In genomic region chr9:54734639-54735252, GRCm38 (mm10) we compare ENCODE assay signal across 8 mouse cellular contexts. TPM values are rescaled to one million over a fixed set of nuclear protein-coding genes. Genes with fewer than 3 reads are reported as not detected.
DNase-seq lines count a peak whose midpoint lies in the region; ATAC-seq and TF ChIP-seq lines count a peak whose summit lies in the region.

No protein-coding gene starts in this region.

- ATAC-seq in heart, postnatal 0 days (ENCODE audit: insufficient read depth, low read depth) = no peak
- ATAC-seq in hindbrain, embryonic 11.5 days (ENCODE audit: low FRiP score) = no peak
- no peak for ATAC-seq in midbrain, embryonic 12.5 days (ENCODE audit: low FRiP score, low read depth)

- 16% methylated on average over 11 of the region's 11 CpGs for WGBS in heart, postnatal 0 days
- 17% methylated on average over 11 of the region's 11 CpGs for WGBS in bone marrow, adult 2 months
- 19% methylated on average over 11 of the region's 11 CpGs for WGBS in hindbrain, embryonic 11.5 days
- 23% methylated on average over 11 of the region's 11 CpGs for WGBS in midbrain, embryonic 12.5 days

- H3K9ac ChIP-seq in heart, postnatal 0 days (replicated peaks; ENCODE audit: low read depth, low read length) = no peak overlapping the region
- peak overlapping the region; percentile 67 for H3K9ac ChIP-seq in hindbrain, embryonic 11.5 days (ENCODE audit: low read depth, low read length)
- H3K9ac ChIP-seq in midbrain, embryonic 12.5 days (replicated peaks) = peak overlapping the region; percentile 78

- H3K27ac ChIP-seq in heart, postnatal 0 days (ENCODE audit: low read depth) = no peak overlapping the region
- no peak overlapping the region for H3K27ac ChIP-seq in bone marrow, adult 2 months (ENCODE audit: control insufficient read depth, insufficient read depth, low read depth, low read length, poor library complexity)
- no peak overlapping the region for H3K27ac ChIP-seq in hindbrain, embryonic 11.5 days (ENCODE audit: low read depth, low read length)
- H3K27ac ChIP-seq in midbrain, embryonic 12.5 days (replicated peaks) = no peak overlapping the region

- no peak for TF ChIP-seq CTCF in heart, postnatal 0 days (IDR thresholded peaks at IDR 0.05; ENCODE audit: low read depth)
- TF ChIP-seq CTCF in bone marrow, adult 2 months (IDR thresholded peaks at IDR 0.05; ENCODE audit: control insufficient read depth, insufficient read depth, low read length) = no peak

- no peak for TF ChIP-seq POLR2A in bone marrow, adult 2 months (IDR thresholded peaks at IDR 0.05; ENCODE audit: borderline replicate concordance, control insufficient read depth, low read depth, low read length)

- peak overlapping the region; percentile 63 for H3K4me2 ChIP-seq in heart, postnatal 0 days (ENCODE audit: low read depth, low read length)
- peak overlapping the region; percentile 56 for H3K4me2 ChIP-seq in hindbrain, embryonic 11.5 days (replicated peaks; ENCODE audit: low read depth, low read length)
- peak overlapping the region; percentile 81 for H3K4me2 ChIP-seq in midbrain, embryonic 12.5 days (replicated peaks)

- no peak for TF ChIP-seq EP300 in heart, postnatal 0 days (IDR thresholded peaks at IDR 0.05; ENCODE audit: low read depth)

- H3K27me3 ChIP-seq in heart, postnatal 0 days (ENCODE audit: control insufficient read depth, insufficient read depth, low read length) = no peaks in the 10 kb centered on the region
- H3K27me3 ChIP-seq in hindbrain, embryonic 11.5 days (ENCODE audit: control insufficient read depth, insufficient read depth, low read length) = no peaks in the 10 kb centered on the region
- H3K27me3 ChIP-seq in midbrain, embryonic 12.5 days = no peaks in the 10 kb centered on the region

- no peaks in the 10 kb centered on the region for H3K9me3 ChIP-seq in heart, postnatal 0 days (replicated peaks; ENCODE audit: control insufficient read depth, low read length)
- H3K9me3 ChIP-seq in hindbrain, embryonic 11.5 days (ENCODE audit: control insufficient read depth, low read length) = no peaks in the 10 kb centered on the region
- H3K9me3 ChIP-seq in midbrain, embryonic 12.5 days = no peaks in the 10 kb centered on the region

- H3K4me1 ChIP-seq in heart, postnatal 0 days (ENCODE audit: control insufficient read depth, insufficient read depth) = peaks cover 9% of the 10 kb centered on the region; the same call in 1 of the 2 replicates
- H3K4me1 ChIP-seq in bone marrow, adult 2 months (ENCODE audit: control insufficient read depth, insufficient read depth, low read length) = no peaks in the 10 kb centered on the region; the same call in 1 of the 2 replicates
- H3K4me1 ChIP-seq in hindbrain, embryonic 11.5 days (replicated peaks; ENCODE audit: control insufficient read depth, insufficient read depth, low read length) = peaks cover 4% of the 10 kb centered on the region; the same call in 1 of the 2 replicates
- peaks cover 15% of the 10 kb centered on the region for H3K4me1 ChIP-seq in midbrain, embryonic 12.5 days

- peak overlapping the region; percentile 75 for H3K4me3 ChIP-seq in heart, postnatal 0 days (ENCODE audit: low read depth, low read length)
- H3K4me3 ChIP-seq in bone marrow, adult 2 months (replicated peaks; ENCODE audit: control insufficient read depth, low read depth, low read length) = peak overlapping the region; percentile 81
- H3K4me3 ChIP-seq in hindbrain, embryonic 11.5 days (ENCODE audit: low read depth, low read length) = peak overlapping the region; percentile 65
- H3K4me3 ChIP-seq in midbrain, embryonic 12.5 days = peak overlapping the region; percentile 72

- peaks cover 14% of the 10 kb centered on the region; the same call in 1 of the 2 replicates for H3K36me3 ChIP-seq in heart, postnatal 0 days (replicated peaks; ENCODE audit: control insufficient read depth, insufficient read depth, low read length)
- no peaks in the 10 kb centered on the region for H3K36me3 ChIP-seq in hindbrain, embryonic 11.5 days (ENCODE audit: control insufficient read depth, insufficient read depth, low read length)
- peaks cover 3% of the 10 kb centered on the region; the same call in 1 of the 2 replicates for H3K36me3 ChIP-seq in midbrain, embryonic 12.5 days

- no peak for DNase-seq in heart, postnatal 0 days (ENCODE audit: low spot score)
- DNase-seq in heart, adult 11 months = no peak
- no peak for DNase-seq in hindbrain, embryonic 11.5 days (ENCODE audit: low spot score)
- DNase-seq in layer of hippocampus, adult 9-10 months (ENCODE audit: low spot score) = no peak
- no peak for DNase-seq in thymus, postnatal 36 days
- no peak for DNase-seq in ovary, adult 18-20 months (ENCODE audit: low spot score)

RNA-seq across cellular contexts. Expression of gene Wdr61, which starts 0.4 kb away (rescaled TPM):
- total RNA-seq in heart, postnatal 0 days (2014; rRNA removed; ENCODE audit: low replicate concordance) = 35.1 and 65.5 TPM in 2 replicates
- 91.8 and 92.2 TPM in 2 replicates for polyA plus RNA-seq in heart, postnatal 0 days (2015; fragmentation: Nextera tagmentation; extraction: Ambion mirVana)
- 28.3 and 30.4 TPM in 2 replicates for polyA plus RNA-seq in bone marrow, adult 2 months (2011; ENCODE audit: insufficient read depth, insufficient read length, low replicate concordance, missing spikeins)
- 155 and 176 TPM in 2 replicates for polyA plus RNA-seq in hindbrain, embryonic 11.5 days (2014; fragmentation: Nextera tagmentation; extraction: Ambion mirVana)
- polyA plus RNA-seq in midbrain, embryonic 12.5 days (2016; fragmentation: Nextera tagmentation; extraction: Ambion mirVana) = 128 and 134 TPM in 2 replicates

RNA-seq across cellular contexts. Expression of gene Crabp1, which starts 29.8 kb away (rescaled TPM):
- total RNA-seq in heart, postnatal 0 days (2014; rRNA removed; ENCODE audit: low replicate concordance) = not detected in 2 replicates
- polyA plus RNA-seq in heart, postnatal 0 days (2015; fragmentation: Nextera tagmentation; extraction: Ambion mirVana) = 0.34 and 0.60 TPM in 2 replicates
- polyA plus RNA-seq in bone marrow, adult 2 months (2011; ENCODE audit: insufficient read depth, insufficient read length, low replicate concordance, missing spikeins) = 1.7 and 23.1 TPM in 2 replicates
- 1,117 and 1,232 TPM in 2 replicates for polyA plus RNA-seq in hindbrain, embryonic 11.5 days (2014; fragmentation: Nextera tagmentation; extraction: Ambion mirVana)
- 418 and 522 TPM in 2 replicates for polyA plus RNA-seq in midbrain, embryonic 12.5 days (2016; fragmentation: Nextera tagmentation; extraction: Ambion mirVana)

RNA-seq across cellular contexts. Expression of gene Dnaja4, which starts 36.1 kb away (rescaled TPM):
- 23.3 and 28.2 TPM in 2 replicates for total RNA-seq in heart, postnatal 0 days (2014; rRNA removed; ENCODE audit: low replicate concordance)
- 36.1 and 39.2 TPM in 2 replicates for polyA plus RNA-seq in heart, postnatal 0 days (2015; fragmentation: Nextera tagmentation; extraction: Ambion mirVana)
- 24.8 and 26.9 TPM in 2 replicates for polyA plus RNA-seq in bone marrow, adult 2 months (2011; ENCODE audit: insufficient read depth, insufficient read length, low replicate concordance, missing spikeins)
- polyA plus RNA-seq in hindbrain, embryonic 11.5 days (2014; fragmentation: Nextera tagmentation; extraction: Ambion mirVana) = 5.6 and 6.1 TPM in 2 replicates
- 3.7 and 4.4 TPM in 2 replicates for polyA plus RNA-seq in midbrain, embryonic 12.5 days (2016; fragmentation: Nextera tagmentation; extraction: Ambion mirVana)

Comparison
In these comparisons a context has a peak if more than half of its experiments do, and no peak if none do; other contexts are left out.
1. RNA of gene Crabp1, which starts 29.8 kb away (polyA plus RNA-seq): 1,117 to 1,232 TPM in hindbrain, embryonic 11.5 days and 418 to 522 TPM in midbrain, embryonic 12.5 days; 1.7 to 23.1 TPM in bone marrow, adult 2 months and 0.34 to 0.60 TPM in heart, postnatal 0 days; every median in the first group is over 10 times any median in the second.
2. Peak in every context shown above with its lines, with median percentiles within 50 percentile points of each other: H3K4me2 ChIP-seq and H3K4me3 ChIP-seq.